Mouse (Mus musculus): ENCODE data around the gene Zfp958.
"Not testable (repeated sequence)": the region's sequence is repeated elsewhere in the genome, so short reads cannot be mapped to it uniquely, and the experiment has no call there.

Gene Zfp958

DNA sequence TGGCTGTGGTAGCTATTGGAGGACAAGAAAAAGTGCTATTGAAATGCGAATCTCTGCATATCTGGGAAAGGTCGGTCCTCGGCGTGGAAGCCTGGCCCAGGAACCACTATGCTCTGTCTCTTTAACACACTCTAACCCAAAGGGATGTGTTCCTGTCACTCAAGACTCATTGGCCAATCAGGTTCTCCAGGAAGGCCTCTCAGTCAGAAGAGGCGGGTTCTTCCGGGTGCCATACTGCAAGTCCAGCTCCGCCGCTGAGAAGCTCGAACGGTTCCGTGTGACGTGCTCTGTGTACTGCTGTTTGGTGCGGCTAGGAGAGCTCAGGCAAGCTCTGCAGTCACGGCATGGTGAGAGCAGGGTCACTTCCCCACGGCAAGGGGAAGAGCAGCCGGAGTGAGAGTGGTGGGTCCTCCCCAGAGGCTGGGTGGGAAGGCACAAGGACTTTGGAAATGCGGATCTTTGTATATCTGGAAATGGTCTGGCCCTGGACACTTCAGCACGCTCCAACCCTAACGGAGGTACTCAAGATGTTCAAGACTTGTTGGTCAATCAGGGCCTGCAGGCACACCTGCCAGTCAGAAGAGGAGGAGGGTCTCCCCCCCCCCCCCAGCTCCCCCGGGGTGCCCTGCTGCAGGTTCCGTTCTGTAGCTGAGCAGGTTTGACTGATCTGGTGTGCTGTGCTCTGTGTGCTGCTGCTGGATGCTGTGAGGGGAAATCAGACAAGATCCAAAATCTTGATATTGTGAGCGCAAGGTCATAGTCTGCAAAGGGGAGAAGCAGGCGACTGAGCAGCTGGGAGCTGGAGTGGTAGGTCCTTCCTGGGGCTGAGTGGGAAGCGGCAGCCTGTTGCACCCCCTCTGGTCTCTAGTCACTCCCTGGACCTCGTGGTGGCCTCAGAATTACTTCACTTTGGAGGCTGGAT is at the start of gene Zfp958:
Gene Zfp958 (plus strand): TSS at position 236 of the 922 bp plus-strand sequence.
- peak; percentile 93 to 94 for DNase-seq (ENCODE audit: low spot score in 2 of 2)

DNA sequence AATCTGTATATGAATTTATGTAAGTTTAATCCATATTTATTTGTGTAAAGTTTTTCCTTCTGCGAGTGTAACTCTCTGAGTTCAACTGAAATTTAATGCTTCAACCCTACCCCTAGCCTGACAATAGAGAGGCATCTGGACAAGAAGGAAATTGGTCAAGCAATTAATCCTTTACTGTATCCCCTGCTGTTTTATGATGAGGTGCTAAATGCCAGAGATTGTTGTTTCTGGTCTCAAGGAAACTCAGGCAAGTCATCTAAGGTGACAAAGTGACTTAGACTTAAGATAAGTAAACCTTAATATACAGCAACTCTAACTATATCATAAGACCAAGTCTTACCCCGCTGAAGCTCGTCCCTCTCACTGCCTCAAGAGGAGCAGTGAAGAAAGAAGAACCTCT is 31.0 kb upstream of the Zfp958 start:
- no peak for DNase-seq (ENCODE audit: low spot score in 2 of 2)

DNA sequence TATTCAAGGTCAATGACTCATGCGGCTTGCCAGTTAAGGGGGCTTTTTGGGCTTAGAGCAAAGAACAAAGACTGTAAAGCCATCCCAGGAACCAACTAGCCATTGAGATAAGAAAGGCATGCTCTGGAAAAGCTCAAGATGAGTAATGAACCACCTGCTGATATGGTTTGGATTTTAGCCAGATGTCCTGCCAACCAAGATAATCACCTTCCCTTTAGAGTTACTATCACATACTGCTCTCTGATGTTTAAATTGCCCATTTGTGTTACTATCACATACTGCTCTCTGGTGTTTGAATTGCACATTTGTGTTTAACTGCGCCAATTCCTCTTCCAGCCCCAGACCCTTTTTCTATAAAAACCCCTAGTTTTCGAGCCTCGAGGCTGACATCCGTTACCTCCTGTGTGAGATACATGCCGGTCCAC is 30.2 kb upstream of the Zfp958 start:
- DNase-seq (ENCODE audit: low spot score in 2 of 2) = no peak

DNA sequence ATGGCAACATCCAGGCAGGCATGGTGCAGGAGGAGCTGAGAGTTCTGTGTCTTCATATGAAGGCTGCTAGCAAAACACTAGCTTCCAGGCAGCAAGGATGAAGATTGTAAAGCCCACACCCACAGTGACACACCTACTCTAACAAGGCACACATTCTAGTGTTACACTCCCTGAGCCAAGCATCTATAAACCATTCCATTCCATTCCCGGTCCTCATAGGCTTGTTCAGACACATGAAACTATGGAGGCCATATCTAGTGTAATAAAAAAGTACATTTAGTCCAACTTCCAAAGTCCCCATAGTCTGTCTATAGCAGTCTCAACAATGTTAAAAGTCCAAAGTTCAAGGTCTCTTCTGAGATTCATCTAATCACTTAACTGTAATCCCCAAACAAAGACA is 28.3 kb upstream of the Zfp958 start:
- no peak for DNase-seq (ENCODE audit: low spot score in 2 of 2)

DNA sequence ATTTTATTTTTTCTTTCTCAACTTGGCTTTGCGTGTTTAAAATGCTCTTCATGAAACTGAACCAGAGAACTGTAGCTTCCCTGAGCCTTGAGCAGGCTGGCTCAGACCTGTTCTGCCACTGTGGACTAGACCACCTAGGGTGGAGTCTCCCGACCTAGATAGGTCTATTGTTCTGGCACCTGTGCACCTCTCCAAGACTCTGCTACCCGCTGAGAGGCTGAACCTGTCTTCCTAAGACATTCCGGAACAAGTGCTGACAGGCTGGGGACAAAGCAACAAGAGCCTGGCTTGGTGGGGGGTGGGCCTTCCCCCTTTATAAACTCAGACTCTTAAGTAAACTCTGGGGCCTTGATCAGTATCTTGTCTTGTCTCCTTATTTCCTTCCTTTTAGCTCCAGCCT is 26.6 kb upstream of the Zfp958 start:
- DNase-seq (ENCODE audit: low spot score in 2 of 2) = no peak

DNA sequence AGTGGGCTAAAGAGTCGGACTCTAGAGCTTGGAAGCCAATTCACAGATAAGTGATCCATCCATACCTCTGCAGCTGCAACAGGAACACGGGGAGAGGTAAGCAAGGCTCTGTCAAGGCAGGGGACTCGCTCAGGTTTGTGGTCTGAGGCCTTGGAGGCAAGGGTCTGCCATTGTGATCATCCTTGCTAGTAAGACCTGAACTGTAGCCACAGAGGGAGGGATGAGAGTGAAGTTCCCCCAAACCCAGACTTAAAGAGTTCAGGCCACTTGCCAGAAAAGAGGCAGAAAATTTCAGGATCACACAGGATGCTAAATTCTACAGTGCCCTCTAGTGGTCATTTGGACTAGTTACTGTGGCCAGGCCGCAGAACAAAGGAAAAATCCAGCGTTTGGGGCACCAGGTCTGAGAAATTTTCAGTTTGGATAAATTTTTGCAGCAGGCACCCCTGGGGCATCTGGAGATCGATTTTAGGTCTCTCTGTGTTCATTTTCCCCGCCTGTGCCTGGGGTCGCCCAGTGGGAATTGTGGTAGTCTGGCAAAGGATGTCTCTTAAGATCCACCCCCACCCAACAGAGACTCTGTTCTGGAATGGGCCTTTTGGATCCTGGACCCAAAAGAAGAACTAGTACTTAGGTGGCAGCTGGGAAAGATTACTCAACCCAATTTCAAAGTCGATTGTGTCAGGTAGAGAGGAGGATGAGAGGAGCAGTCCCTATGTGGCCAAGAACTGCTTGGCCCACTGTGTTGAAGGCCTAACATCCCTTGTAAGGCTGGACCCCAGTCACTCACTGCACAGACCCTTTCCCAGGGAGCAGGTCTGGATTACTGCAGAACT is 24.6 kb upstream of the Zfp958 start:
- DNase-seq (ENCODE audit: low spot score in 2 of 2) = peak; percentile 6 to 8

DNA sequence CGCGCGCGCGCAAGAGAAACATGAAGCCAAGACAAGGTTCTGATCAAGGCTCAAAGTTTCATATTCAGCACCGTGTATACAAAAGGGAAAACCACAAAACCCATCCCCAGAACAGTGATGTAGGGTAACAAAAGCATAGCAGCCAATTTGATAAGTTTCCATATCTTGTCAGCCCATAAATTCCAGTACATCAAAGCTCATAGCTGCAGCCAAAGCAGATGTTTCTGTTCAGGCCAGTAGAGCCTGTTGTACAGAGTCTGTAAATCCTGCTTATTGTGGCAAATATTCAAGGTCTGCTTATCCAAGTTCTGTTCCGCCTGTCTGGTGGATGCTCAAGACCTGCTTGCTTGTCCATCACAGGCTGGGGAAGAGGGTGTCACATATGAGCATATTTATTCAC is 4.1 kb upstream of the Zfp958 start:
- no peak for DNase-seq (ENCODE audit: low spot score in 2 of 2)

DNA sequence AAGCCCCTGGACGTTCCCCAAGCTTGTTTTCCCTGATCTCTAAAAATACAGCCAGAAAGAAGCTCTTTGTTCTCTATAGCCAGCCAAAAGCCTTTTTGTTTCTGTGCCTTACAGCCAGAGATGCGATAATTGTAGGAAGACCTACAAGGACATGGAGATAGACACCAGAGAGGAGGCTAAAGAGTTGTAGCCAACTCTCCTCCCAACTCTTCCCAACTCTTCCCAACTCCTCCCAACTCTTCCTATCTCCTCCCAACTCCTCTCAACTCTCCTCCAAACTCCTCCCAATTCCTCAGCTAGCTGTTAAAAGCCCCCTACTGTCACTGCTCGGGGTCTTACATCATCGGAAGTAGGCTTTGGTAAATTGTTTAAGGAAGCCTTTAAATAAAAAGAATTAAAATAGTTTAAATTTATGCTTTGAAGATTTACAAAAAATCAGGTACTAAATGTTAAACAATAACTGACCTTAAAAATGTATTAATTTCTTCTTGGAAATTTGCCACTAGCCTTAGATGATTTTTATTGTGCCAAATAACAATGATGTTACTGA is 1.3 kb upstream of the Zfp958 start:
- DNase-seq (ENCODE audit: low spot score in 2 of 2) = not testable (repeated sequence)

DNA sequence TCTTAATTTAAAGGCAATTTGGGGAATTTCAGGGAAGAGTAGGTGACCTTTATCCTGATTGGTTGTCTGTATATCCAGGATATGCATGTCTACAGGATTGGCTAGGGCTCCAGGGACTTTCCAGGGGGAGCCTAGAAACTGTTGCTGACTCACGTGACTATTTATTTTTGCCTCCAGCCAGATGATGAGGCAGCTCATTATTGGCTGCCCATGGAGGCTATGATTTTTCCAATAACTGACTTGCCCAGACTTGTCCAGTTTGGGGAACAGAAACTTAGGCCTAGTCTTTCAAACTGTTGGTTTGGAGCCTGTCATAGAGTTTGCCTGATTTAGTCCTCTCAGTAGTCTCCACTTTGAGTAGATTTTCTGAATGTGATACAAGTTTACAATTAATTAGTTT is 14.4 kb downstream of the Zfp958 start:
- no peak for DNase-seq (ENCODE audit: low spot score in 2 of 2)

DNA sequence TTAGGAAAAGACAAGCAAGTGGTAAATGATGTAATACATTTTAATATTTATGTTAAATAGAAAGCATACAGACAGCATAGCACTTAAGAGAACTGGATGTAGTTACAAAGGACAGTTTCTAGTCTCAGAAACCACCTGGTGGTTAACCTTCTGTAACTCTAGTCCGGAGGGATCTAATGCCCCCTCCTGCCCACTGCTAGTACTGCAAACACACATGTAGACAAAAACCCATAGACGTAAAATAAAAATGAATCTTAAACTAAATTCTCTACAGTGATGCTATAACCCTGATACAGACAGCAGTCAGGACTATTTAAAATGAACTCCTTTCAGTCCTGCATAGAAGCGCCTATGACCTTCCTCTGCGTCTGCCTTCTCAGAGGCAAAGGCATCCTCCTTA is 24.1 kb downstream of the Zfp958 start:
- DNase-seq (ENCODE audit: low spot score in 2 of 2) = no peak

DNA sequence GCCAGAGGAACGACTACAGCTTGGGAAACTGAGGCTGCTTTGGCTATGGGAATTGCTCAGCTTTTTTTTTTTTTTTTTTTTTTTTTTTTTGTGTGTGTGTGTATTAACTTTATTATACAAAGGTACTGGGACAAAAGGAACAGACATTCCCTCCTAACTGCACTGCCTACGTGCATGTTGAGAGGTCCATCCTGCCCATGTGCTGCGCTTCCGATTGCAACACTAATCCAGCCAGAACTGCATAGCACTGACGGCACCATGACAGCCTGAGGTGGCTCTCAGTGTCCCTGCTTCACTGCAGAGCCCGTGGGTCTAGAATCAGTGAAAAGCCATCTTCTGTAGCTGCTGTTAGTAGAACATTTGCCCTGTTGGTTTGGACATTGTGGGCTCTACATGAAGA is 30.0 kb downstream of the Zfp958 start:
- DNase-seq (ENCODE audit: low spot score in 2 of 2) = not testable (repeated sequence)

DNA sequence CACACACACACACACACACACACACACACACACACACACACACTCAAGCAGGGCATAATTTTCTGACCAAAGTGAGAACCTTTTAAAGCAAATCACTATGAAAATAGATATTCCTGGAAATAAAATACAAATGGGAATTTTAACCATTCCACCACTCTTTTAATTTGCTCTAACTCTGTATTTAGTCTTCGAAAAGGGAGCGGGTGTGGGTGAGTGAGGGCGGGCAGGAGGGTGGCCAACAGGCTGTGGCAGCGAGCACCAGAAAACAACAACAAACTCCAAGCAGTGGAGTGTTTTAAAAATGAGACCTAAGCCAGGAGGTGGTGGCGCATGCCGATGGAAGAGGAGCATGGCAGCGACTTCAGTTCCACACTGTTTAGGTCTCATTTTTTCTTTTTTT is 43.6 kb downstream of the Zfp958 start:
- DNase-seq (ENCODE audit: low spot score in 2 of 2) = no peak

DNA sequence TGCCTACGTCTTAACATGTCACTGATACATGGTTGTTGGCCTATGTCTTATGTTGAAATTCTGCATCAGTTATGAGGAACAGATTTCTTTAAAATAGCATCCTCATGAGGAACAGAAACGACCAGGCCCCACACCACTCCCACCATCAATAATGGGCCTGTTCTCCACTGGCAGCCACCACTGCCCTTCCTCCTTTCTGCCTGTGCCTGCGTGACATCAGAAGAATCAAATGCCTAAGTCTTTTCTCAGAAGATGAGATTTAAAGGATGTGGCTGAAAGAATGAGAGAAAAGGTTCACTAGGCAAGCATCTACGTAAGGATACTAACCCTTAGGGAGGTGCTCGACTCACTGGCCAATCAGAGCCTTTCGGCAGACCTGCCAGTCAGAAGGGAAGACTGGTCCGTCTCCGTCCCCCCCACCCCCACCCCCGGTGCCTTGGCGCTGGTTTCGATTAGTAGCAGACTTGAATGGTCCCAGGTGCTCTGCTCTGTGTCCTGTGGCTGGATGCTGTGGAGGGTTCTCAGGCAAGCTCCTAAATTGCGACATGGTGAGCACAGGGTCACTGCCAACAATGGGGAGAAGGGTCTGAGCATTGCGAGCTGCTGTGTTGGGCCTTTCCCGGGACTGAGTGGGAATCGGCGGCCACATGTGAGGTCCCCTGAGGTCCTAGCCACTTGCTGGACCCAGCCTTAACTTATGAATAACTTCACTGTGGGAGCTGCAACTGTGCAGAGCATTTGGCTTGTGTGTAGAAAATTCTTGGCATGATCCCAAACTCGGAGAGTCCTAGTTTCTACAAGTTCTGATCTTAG is 62.4 kb downstream of the Zfp958 start:
- DNase-seq (ENCODE audit: low spot score in 2 of 2) = no peak

DNA sequence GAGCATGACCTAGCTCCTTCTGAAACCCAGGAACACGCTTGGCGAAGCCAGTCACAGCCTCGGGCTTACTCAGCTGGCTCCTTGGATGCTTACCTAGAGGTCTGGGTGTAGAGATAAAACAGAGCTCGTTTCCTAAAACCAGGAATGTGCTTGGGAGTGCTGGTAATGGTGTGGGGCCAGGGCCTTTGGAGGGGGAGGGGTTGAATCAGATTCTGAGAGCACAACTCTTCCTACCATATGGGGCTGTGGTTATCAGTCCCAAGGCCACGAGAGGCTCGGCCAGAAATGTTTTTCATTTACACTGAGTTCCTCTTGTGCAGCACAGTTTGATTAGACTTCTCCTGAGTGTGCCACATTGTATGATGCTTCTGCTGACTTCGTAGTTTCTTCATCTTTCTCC is 63.6 kb downstream of the Zfp958 start:
- peak in 1 of 2 experiments; percentile 7 for DNase-seq (ENCODE audit: low spot score in 2 of 2)

DNA sequence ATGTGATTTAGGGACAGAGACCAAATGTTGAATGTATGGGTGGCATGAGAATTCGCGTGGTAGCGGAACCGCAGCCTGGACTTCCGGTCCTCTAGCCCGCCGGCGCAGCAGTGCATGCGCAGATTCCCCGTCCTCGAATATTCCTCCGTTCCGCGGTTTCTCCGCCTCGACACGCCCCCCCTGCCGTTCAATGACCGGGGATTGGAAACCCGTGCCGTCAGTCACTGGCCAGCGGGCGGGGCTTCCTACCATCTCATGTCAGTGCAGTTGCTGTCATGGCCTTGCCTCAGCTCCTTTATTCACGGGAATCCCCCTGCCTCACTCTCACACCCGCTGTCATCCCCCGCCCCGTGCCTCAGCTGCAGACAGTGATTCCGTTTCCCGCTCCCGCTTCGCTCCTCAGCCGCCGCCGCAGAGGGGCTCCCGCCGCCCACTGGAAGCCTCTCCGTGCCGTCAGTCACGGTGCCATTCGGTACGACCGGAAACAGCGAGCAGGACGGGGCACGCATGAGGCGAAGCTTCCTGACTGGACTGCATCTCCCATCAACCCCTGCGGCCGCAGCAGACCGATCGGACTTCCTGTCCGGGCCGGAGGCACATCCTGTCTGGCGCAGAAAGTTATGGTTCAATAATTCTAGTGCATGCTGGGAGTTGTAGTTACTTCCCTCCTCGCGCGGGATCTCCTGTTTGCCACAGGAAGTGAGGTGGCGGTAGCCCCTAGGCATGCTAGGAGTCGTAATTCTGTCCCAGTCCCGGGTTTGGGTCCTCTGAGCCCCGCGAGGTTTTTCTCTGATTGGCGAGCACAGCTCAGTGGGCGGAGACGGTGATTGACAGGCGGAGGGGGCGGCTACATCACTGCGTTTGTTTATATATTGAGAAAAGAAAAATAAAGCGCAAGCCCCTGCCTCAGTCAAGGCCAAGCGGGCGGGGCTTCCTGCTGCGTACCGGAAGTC is 64.6 kb downstream of the Zfp958 start:
- peak; percentile 97 to 98 for DNase-seq (ENCODE audit: low spot score in 2 of 2)

DNA sequence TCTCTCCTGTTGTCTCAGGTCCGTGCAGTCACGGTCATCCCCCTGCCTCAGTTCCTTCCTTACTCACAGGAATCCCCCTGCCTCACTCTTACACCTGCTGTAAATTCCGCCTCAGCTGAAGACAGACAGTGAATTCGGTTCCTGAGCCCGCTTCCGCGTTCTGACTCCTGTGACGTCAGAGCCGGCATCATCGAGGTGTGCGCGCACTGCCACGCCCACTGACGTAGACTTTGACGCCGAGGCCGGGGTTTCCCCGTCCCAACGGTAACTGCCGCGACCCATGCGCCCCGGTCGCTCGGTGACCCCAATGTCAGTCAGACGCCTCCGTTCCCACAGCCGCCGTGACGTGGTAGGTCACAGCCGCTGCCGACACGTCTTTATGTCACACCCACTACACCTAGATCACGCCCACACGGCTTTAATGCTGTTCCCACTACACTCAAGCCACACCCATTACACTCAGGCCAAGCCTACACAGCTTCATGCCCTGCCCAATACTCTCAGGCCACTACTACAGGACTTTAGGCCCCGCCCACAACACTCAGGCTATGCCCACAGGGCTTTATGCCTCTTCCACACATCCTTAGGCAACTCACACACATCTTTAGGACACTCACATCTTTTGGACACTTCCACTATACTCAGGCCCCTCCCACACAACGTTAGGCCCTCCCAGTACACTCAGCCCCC is 65.4 kb downstream of the Zfp958 start:
- DNase-seq (ENCODE audit: low spot score in 2 of 2) = no peak

DNA sequence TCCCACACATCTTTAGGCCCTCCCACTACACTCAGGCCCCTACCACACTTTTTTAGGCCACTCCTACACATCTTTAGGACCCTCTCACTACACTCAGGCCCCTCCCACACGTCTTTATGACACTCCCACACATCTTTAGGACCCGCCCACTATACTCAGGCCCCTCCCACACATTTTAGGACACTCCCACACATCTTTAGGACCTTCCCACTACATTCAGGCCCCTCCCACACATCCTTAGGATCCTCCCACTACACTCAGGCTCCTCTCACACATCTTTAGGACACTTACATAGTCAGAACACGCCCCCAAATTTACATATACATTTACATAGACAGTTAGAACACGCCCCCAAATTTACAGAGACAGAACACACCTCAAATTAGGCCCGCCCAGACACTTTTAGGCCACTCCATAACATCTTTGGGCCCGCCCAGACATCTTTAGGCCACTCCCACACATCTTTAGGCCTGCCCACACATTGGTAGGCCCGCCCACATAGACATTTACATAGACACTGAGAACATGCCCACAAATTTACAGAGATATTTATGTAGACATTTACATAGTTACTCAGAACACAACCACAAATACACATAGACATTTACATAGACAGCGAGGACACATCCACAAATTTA is 66.1 kb downstream of the Zfp958 start:
- DNase-seq (ENCODE audit: low spot score in 2 of 2) = peak; percentile 5 to 21

DNA sequence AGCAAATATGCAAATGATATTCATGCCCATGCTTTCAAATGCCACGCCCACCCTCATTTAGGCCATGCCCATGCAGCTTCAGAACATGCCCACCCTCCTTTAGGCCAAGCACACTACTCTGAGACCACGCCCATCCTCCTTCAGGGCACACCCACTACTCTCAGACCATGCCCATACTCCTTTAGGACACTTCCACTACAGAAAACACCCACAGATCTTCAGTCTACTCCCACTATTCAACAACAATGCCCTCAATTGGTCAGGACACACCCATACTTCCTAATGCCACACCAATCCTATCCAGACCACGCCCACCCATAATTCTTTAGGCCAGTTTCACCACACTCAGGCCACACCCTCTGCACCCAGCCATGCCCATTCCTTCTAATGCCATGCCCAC is 66.8 kb downstream of the Zfp958 start:
- DNase-seq (ENCODE audit: low spot score in 2 of 2) = peak; percentile 6 to 27

All from frontal cortex, postnatal 14 days (tissue).